Mouse (Mus musculus): Measurements from ENCODE around the gene Gm5941.
"Not testable (repeated sequence)": the region's sequence is repeated elsewhere in the genome, so short reads cannot be mapped to it uniquely, and the experiment has no call there.

The Gm5941 gene

DNA sequence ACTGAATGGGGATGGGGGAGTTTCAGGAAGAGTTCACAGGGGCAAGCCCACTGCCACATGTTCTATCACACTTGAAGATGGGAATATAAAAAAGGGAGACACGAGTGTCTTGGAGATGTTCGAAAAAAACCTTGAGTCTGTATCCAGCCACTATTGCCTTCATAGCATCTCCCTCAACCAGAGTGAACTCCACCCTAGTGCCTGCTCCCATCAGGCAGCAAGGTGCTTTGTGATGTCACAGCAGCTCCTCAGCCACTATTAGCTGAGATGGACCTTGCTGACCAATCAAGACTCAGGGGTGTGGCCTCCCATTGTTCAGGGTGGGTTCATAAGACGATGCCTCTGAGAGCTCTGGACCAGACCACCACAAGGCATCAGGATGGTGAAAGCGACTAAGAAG is at the start of gene Gm5941:
Gene Gm5941, plus strand, starts transcription at position 301 of the 400 bp plus-strand sequence.
- not testable (repeated sequence) for DNase-seq (ENCODE audit: low read depth, low spot score)

DNA sequence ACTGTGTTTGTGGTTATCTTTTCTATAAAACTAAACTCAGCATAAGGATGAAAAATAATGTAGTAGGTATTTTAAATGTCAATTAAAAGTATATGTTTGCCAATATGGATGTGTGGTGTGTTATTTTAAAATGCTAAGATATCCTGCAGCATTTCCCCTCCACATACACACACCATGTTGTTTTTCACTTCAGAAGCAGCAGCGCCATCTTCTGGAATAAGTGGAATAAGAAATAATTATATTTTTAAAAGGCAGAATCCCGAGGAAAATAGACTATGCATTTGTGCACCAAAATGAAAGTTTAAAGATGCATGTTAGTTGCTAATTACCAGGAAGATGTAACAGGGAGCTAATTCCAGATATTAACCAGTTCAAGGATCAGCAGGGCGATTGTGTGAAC is 29.3 kb upstream of the Gm5941 start:
- peak; percentile 12 for DNase-seq (ENCODE audit: low read depth, low spot score)

DNA sequence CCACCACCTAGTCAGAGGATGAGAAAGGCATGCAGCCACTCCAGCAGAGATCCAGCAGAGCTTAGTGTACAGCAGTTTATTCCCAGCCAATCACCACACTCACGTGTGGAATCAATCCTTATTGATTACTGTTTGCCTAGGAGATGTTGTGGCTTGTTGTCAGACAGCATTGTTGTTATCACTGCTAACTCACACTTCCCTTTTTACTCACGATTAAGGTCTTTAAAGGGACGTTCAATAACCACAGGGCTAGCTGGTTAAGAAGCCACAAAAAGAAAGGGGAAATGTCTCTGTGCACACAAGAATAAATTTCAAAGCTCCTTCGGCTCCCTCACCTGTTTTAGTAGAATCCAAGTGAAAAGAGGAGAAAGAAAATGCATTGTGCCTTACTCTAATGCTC is 25.0 kb upstream of the Gm5941 start:
- DNase-seq (ENCODE audit: low read depth, low spot score), result no peak

DNA sequence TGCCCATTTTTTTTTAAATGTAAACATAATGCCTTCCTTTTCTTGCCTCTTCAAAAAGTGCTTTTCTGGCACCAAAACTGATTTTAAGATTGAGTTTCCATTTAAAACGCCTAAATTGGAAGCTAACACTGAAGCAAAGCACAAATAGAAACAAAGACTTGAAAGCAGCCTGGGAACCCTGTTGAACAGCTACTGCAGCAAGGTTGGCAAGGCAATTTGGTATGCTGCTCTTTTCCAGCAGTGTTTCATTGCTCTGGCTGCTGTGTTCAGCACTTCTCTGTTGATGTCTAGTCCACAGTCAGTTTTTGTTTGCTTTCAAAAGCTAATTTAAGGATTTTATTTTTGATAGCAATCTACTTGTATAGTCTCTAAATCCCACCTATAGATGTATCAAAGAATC is 8.5 kb downstream of the Gm5941 start:
- peak; percentile 22 for DNase-seq (ENCODE audit: low read depth, low spot score)

DNA sequence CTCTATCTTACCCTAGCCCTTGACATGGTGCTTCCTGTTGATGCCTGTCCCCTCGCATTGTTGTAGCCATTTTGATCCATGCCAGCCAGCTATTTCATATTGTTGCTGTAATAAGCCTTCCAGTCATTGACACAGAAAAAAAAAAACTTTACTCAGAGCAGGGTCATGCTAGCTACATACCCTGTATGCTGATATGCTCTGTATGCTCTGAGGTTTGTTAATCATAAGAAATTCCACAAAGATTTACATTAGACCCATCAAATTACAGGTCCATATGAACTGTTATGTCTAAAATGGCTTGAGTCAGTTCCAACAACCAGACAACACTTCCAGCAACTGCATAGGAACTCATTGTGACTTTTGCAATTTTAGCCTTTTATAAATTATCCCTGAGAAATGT is 38.1 kb downstream of the Gm5941 start:
- no peak for DNase-seq (ENCODE audit: low read depth, low spot score)
